Mouse (Mus musculus): ENCODE data around the gene Adam12. TPM values are rescaled to one million over a fixed set of nuclear protein-coding genes. Genes with fewer than 3 reads are reported as not detected.
A peak's percentile ranks its signal among the peaks of the same experiment; 100 is the strongest.

Adam12 gene
- polyA plus RNA-seq (2014; fragmentation: Nextera tagmentation; extraction: Ambion mirVana): 13.8 and 15.1 TPM in 2 replicates

GRCm38 (mm10) chr7:134231378-134232346, at the start of gene Adam12:
Gene Adam12, minus strand, starts transcription at chr7:134232146.
- Histone ChIP-seq H3K9ac (ENCODE audit: low read length) (no peak within 1 kb of the TSS), H3K27ac (ENCODE audit: low read depth) (no peak within 1 kb of the TSS), H3K4me2 (ENCODE audit: low read length) (no peak within 1 kb of the TSS), H3K4me1 (replicated peaks; ENCODE audit: control insufficient read depth, insufficient read depth, low read length) (peaks cover 17% of the 10 kb centered on the region), H3K4me3 (ENCODE audit: low read depth, low read length) (no peak within 1 kb of the TSS), H3K36me3 (ENCODE audit: control insufficient read depth, insufficient read depth, low read length) (no peaks in the 10 kb centered on the region), H3K27me3 (replicated peaks; ENCODE audit: control insufficient read depth, insufficient read depth, low read length) (no peaks in the 10 kb centered on the region), H3K9me3 (ENCODE audit: control insufficient read depth, low read length) (no peaks in the 10 kb centered on the region)
- peak; percentile 43; the same call in 1 of the 2 replicates for ATAC-seq (replicated peaks; ENCODE audit: low FRiP score, low TSS enrichment, low read depth)
- no peak for DNase-seq (ENCODE audit: low spot score)
- WGBS: 57% methylated on average over 14 of the region's 14 CpGs

GRCm38 (mm10) chr7:134272956-134273355, 41.0 kb upstream of the Adam12 start:
- Histone ChIP-seq H3K4me3 (ENCODE audit: low read depth, low read length) (no peak overlapping the region), H3K9ac (ENCODE audit: low read length) (no peak overlapping the region), H3K4me2 (ENCODE audit: low read length) (no peak overlapping the region), H3K36me3 (ENCODE audit: control insufficient read depth, insufficient read depth, low read length) (no peaks in the 10 kb centered on the region), H3K9me3 (ENCODE audit: control insufficient read depth, low read length) (no peaks in the 10 kb centered on the region), H3K4me1 (replicated peaks; ENCODE audit: control insufficient read depth, insufficient read depth, low read length) (no peaks in the 10 kb centered on the region), H3K27me3 (replicated peaks; ENCODE audit: control insufficient read depth, insufficient read depth, low read length) (no peaks in the 10 kb centered on the region), H3K27ac (ENCODE audit: low read depth) (no peak overlapping the region)
- DNase-seq (ENCODE audit: low spot score) (no peak), ATAC-seq (replicated peaks; ENCODE audit: low FRiP score, low TSS enrichment, low read depth) (no peak)
- WGBS: 72% methylated on average over 5 of the region's 5 CpGs

- WGBS: 78% methylated on average over 4 of the region's 4 CpGs
- H3K9ac ChIP-seq (ENCODE audit: low read length): no peak overlapping the region
- H3K36me3 ChIP-seq (ENCODE audit: control insufficient read depth, insufficient read depth, low read length): no peaks in the 10 kb centered on the region
- DNase-seq (ENCODE audit: low spot score) (no peak), ATAC-seq (replicated peaks; ENCODE audit: low FRiP score, low TSS enrichment, low read depth) (no peak)
- H3K27ac ChIP-seq (ENCODE audit: low read depth): no peak overlapping the region
- no peak overlapping the region for H3K4me2 ChIP-seq (ENCODE audit: low read length)
- no peaks in the 10 kb centered on the region for H3K4me1 ChIP-seq (replicated peaks; ENCODE audit: control insufficient read depth, insufficient read depth, low read length)
- H3K4me3 ChIP-seq (ENCODE audit: low read depth, low read length): no peak overlapping the region
- no peaks in the 10 kb centered on the region for H3K27me3 ChIP-seq (replicated peaks; ENCODE audit: control insufficient read depth, insufficient read depth, low read length)
- H3K9me3 ChIP-seq (ENCODE audit: control insufficient read depth, low read length): no peaks in the 10 kb centered on the region
Measured at GRCm38 (mm10) chr7:134272421-134272820, 40.5 kb upstream of the Adam12 start.

GRCm38 (mm10) chr7:134265783-134266182, 33.8 kb upstream of the Adam12 start:
- no peaks in the 10 kb centered on the region; the same call in 1 of the 2 replicates for H3K4me1 ChIP-seq (replicated peaks; ENCODE audit: control insufficient read depth, insufficient read depth, low read length)
- H3K4me2 ChIP-seq (ENCODE audit: low read length): no peak overlapping the region
- 78% methylated on average over 4 of the region's 4 CpGs for WGBS
- no peak overlapping the region for H3K27ac ChIP-seq (ENCODE audit: low read depth)
- no peak for DNase-seq (ENCODE audit: low spot score)
- no peaks in the 10 kb centered on the region for H3K9me3 ChIP-seq (ENCODE audit: control insufficient read depth, low read length)
- no peak for ATAC-seq (replicated peaks; ENCODE audit: low FRiP score, low TSS enrichment, low read depth)
- H3K27me3 ChIP-seq (replicated peaks; ENCODE audit: control insufficient read depth, insufficient read depth, low read length): no peaks in the 10 kb centered on the region
- H3K4me3 ChIP-seq (ENCODE audit: low read depth, low read length): no peak overlapping the region
- no peak overlapping the region for H3K9ac ChIP-seq (ENCODE audit: low read length)
- H3K36me3 ChIP-seq (ENCODE audit: control insufficient read depth, insufficient read depth, low read length): no peaks in the 10 kb centered on the region

GRCm38 (mm10) chr7:134263146-134263906, 31.4 kb upstream of the Adam12 start:
- H3K36me3 ChIP-seq (ENCODE audit: control insufficient read depth, insufficient read depth, low read length): no peaks in the 10 kb centered on the region
- DNase-seq (ENCODE audit: low spot score) (peak; percentile 88), ATAC-seq (replicated peaks; ENCODE audit: low FRiP score, low TSS enrichment, low read depth) (no peak)
- H3K4me2 ChIP-seq (ENCODE audit: low read length): no peak overlapping the region
- 43% methylated on average over 4 of the region's 4 CpGs for WGBS
- no peaks in the 10 kb centered on the region for H3K27me3 ChIP-seq (replicated peaks; ENCODE audit: control insufficient read depth, insufficient read depth, low read length)
- H3K9ac ChIP-seq (ENCODE audit: low read length): no peak overlapping the region
- H3K9me3 ChIP-seq (ENCODE audit: control insufficient read depth, low read length): no peaks in the 10 kb centered on the region
- H3K4me3 ChIP-seq (ENCODE audit: low read depth, low read length): no peak overlapping the region
- H3K27ac ChIP-seq (ENCODE audit: low read depth): no peak overlapping the region
- H3K4me1 ChIP-seq (replicated peaks; ENCODE audit: control insufficient read depth, insufficient read depth, low read length): no peaks in the 10 kb centered on the region; the same call in 1 of the 2 replicates

GRCm38 (mm10) chr7:134261003-134261701, 29.2 kb upstream of the Adam12 start:
- Histone ChIP-seq H3K27ac (ENCODE audit: low read depth) (no peak overlapping the region), H3K4me3 (ENCODE audit: low read depth, low read length) (no peak overlapping the region), H3K27me3 (replicated peaks; ENCODE audit: control insufficient read depth, insufficient read depth, low read length) (no peaks in the 10 kb centered on the region), H3K4me2 (ENCODE audit: low read length) (no peak overlapping the region), H3K9ac (ENCODE audit: low read length) (no peak overlapping the region), H3K36me3 (ENCODE audit: control insufficient read depth, insufficient read depth, low read length) (no peaks in the 10 kb centered on the region), H3K9me3 (ENCODE audit: control insufficient read depth, low read length) (no peaks in the 10 kb centered on the region), H3K4me1 (replicated peaks; ENCODE audit: control insufficient read depth, insufficient read depth, low read length) (no peaks in the 10 kb centered on the region; the same call in 1 of the 2 replicates)
- 44% methylated on average over 4 of the region's 4 CpGs for WGBS
- no peak for ATAC-seq (replicated peaks; ENCODE audit: low FRiP score, low TSS enrichment, low read depth)
- peak; percentile 53 for DNase-seq (ENCODE audit: low spot score)

GRCm38 (mm10) chr7:134250273-134250870, 18.4 kb upstream of the Adam12 start:
- Histone ChIP-seq H3K36me3 (ENCODE audit: control insufficient read depth, insufficient read depth, low read length) (no peaks in the 10 kb centered on the region), H3K27ac (ENCODE audit: low read depth) (no peak overlapping the region), H3K4me2 (ENCODE audit: low read length) (no peak overlapping the region), H3K9me3 (ENCODE audit: control insufficient read depth, low read length) (no peaks in the 10 kb centered on the region), H3K9ac (ENCODE audit: low read length) (no peak overlapping the region), H3K4me1 (replicated peaks; ENCODE audit: control insufficient read depth, insufficient read depth, low read length) (no peaks in the 10 kb centered on the region), H3K4me3 (ENCODE audit: low read depth, low read length) (no peak overlapping the region), H3K27me3 (replicated peaks; ENCODE audit: control insufficient read depth, insufficient read depth, low read length) (no peaks in the 10 kb centered on the region)
- DNase-seq (ENCODE audit: low spot score) (no peak), ATAC-seq (replicated peaks; ENCODE audit: low FRiP score, low TSS enrichment, low read depth) (no peak)
- 42% methylated on average over 7 of the region's 7 CpGs for WGBS

GRCm38 (mm10) chr7:134248041-134248440, 16.1 kb upstream of the Adam12 start:
- Histone ChIP-seq H3K4me3 (ENCODE audit: low read depth, low read length) (no peak overlapping the region), H3K27me3 (replicated peaks; ENCODE audit: control insufficient read depth, insufficient read depth, low read length) (no peaks in the 10 kb centered on the region), H3K4me2 (ENCODE audit: low read length) (no peak overlapping the region), H3K27ac (ENCODE audit: low read depth) (no peak overlapping the region), H3K4me1 (replicated peaks; ENCODE audit: control insufficient read depth, insufficient read depth, low read length) (no peaks in the 10 kb centered on the region), H3K9me3 (ENCODE audit: control insufficient read depth, low read length) (no peaks in the 10 kb centered on the region), H3K9ac (ENCODE audit: low read length) (no peak overlapping the region), H3K36me3 (ENCODE audit: control insufficient read depth, insufficient read depth, low read length) (no peaks in the 10 kb centered on the region)
- DNase-seq (ENCODE audit: low spot score): no peak
- 91% methylated on average over 2 of the region's 2 CpGs for WGBS
- no peak for ATAC-seq (replicated peaks; ENCODE audit: low FRiP score, low TSS enrichment, low read depth)
